Mouse (Mus musculus) layer of hippocampus, adult 18-20 months (tissue): ENCODE results near the gene Fhit. TPM values are rescaled to one million over a fixed set of nuclear protein-coding genes. Genes with fewer than 3 reads are reported as not detected.
A peak's percentile ranks its signal among the peaks of the same experiment; 100 is the strongest.

Experiments used
- DNase-seq, 2 experiments: peaks; one replicate each; pipeline ENCODE4 v3.0.0; 2022; ENCODE audit warnings: low spot score in 2 of 2
- total RNA-seq, 2 experiments: library from RNA; stranded (reverse); gene quantifications; 2 replicates each; pipeline ENCODE4 v1.2.3; 2021

The Fhit gene
- total RNA-seq, 2 experiments from 2014 or later, result 4.0 to 5.5 TPM

- no peak for DNase-seq
These were observed 793.8 kb downstream of the Fhit start for GRCm38 (mm10) chr14:10367783-10368680.

GRCm38 (mm10) chr14:10366808-10367207, 795.0 kb downstream of the Fhit start:
- no peak for DNase-seq

GRCm38 (mm10) chr14:10364281-10364680, 797.6 kb downstream of the Fhit start:
- no peak for DNase-seq

- no peak for DNase-seq
These were observed 798.5 kb downstream of the Fhit start for GRCm38 (mm10) chr14:10363306-10363705.

GRCm38 (mm10) chr14:10345905-10346304, 815.9 kb downstream of the Fhit start:
- DNase-seq, result peak in 1 of 2 experiments; percentile 7

GRCm38 (mm10) chr14:10344064-10344463, 817.8 kb downstream of the Fhit start:
- DNase-seq, result no peak

GRCm38 (mm10) chr14:10316764-10317163, 845.1 kb downstream of the Fhit start:
- DNase-seq, result no peak

- no peak for DNase-seq
These were observed 849.6 kb downstream of the Fhit start for GRCm38 (mm10) chr14:10312190-10312589.

GRCm38 (mm10) chr14:10305286-10305685, 856.5 kb downstream of the Fhit start:
- DNase-seq, result no peak

- no peak for DNase-seq
These were observed 860.3 kb downstream of the Fhit start for GRCm38 (mm10) chr14:10301497-10301896.

GRCm38 (mm10) chr14:10300914-10301313, 860.9 kb downstream of the Fhit start:
- DNase-seq, result no peak

- no peak for DNase-seq
These were observed 862.8 kb downstream of the Fhit start for GRCm38 (mm10) chr14:10299030-10299429.

GRCm38 (mm10) chr14:10289043-10289442, 872.8 kb downstream of the Fhit start:
- DNase-seq, result no peak

- DNase-seq, result no peak
These were observed 875.8 kb downstream of the Fhit start for GRCm38 (mm10) chr14:10286027-10286426.

- no peak for DNase-seq
These were observed 933.1 kb downstream of the Fhit start for GRCm38 (mm10) chr14:10228708-10229107.

- peak in 1 of 2 experiments; percentile 8 for DNase-seq
These were observed 940.0 kb downstream of the Fhit start for GRCm38 (mm10) chr14:10221847-10222246.

GRCm38 (mm10) chr14:10213216-10213615, 948.6 kb downstream of the Fhit start:
- DNase-seq, result no peak

GRCm38 (mm10) chr14:10211184-10211583, 950.7 kb downstream of the Fhit start:
- DNase-seq, result no peak

- no peak for DNase-seq
These were observed 952.8 kb downstream of the Fhit start for GRCm38 (mm10) chr14:10209007-10209406.

- DNase-seq, result no peak
These were observed 956.1 kb downstream of the Fhit start for GRCm38 (mm10) chr14:10205699-10206098.

GRCm38 (mm10) chr14:10205290-10205689, 956.5 kb downstream of the Fhit start:
- no peak for DNase-seq

GRCm38 (mm10) chr14:10194130-10194529, 967.7 kb downstream of the Fhit start:
- no peak for DNase-seq

GRCm38 (mm10) chr14:10171761-10172160, 990.1 kb downstream of the Fhit start:
- DNase-seq, result no peak
